Mouse (Mus musculus) spleen, postnatal 14 days (tissue): ENCODE measurements around the gene Zkscan1.

Experiments used
- DNase-seq, 2 experiments: peaks; one replicate each; pipeline ENCODE4 v3.0.0; 2021 to 2022; ENCODE audit warnings: low spot score in 2 of 2

Gene Zkscan1

GRCm38 (mm10) chr5:138117199-138118015 is 32.5 kb downstream of the Zkscan1 start:
- no peak for DNase-seq

- DNase-seq, result no peak
Measured at GRCm38 (mm10) chr5:138118041-138118440, 33.2 kb downstream of the Zkscan1 start.

GRCm38 (mm10) chr5:138132425-138133064 is 47.7 kb downstream of the Zkscan1 start:
- no peak for DNase-seq

- DNase-seq, result no peak
Measured at GRCm38 (mm10) chr5:138137257-138137656, 52.4 kb downstream of the Zkscan1 start.

- no peak for DNase-seq
Measured at GRCm38 (mm10) chr5:138137935-138138549, 53.2 kb downstream of the Zkscan1 start.

GRCm38 (mm10) chr5:138138585-138138984 is 53.7 kb downstream of the Zkscan1 start:
- DNase-seq, result no peak

GRCm38 (mm10) chr5:138154390-138154789 is 69.5 kb downstream of the Zkscan1 start:
- DNase-seq, result no peak

GRCm38 (mm10) chr5:138155443-138155976 is 70.6 kb downstream of the Zkscan1 start, which contains the start of gene Zfp113:
Zfp113 (minus strand) TSS chr5:138155744.
- peak; percentile 63 to 80 for DNase-seq
